Mouse (Mus musculus) neural tube, embryonic 14.5 days (tissue): ENCODE measurements around the gene Spsb3. TPM values are rescaled to one million over a fixed set of nuclear protein-coding genes. Genes with fewer than 3 reads are reported as not detected.

Experiments
- ATAC-seq: fragments of 200-750 bp; cut with Nextera tagmentation; 2 replicates; pipeline ENCODE4 v1.8.0; 2017; ENCODE audit warnings: low read depth, mild to moderate bottlenecking, moderate TSS enrichment, moderate library complexity
- H3K27ac ChIP-seq: fragments of 300-500 bp; sonication (generic); 2 replicates; pipeline ENCODE4 v1.5.1; 2014; ENCODE audit warnings: low read depth, mild to moderate bottlenecking, control low read depth, low read length, moderate library complexity, mixed read lengths
- H3K27me3 ChIP-seq: fragments of 300-500 bp; sonication (generic); 2 replicates; pipeline ENCODE4 v1.6.1; 2014; ENCODE audit warnings: low read length; ENCODE audit not compliant: control insufficient read depth, insufficient read depth
- H3K36me3 ChIP-seq: fragments of 300-500 bp; sonication (generic); 2 replicates; pipeline ENCODE4 v1.6.1; 2014; ENCODE audit warnings: low read length, mixed read lengths; ENCODE audit not compliant: control insufficient read depth, insufficient read depth
- H3K4me1 ChIP-seq: fragments of 300-500 bp; sonication (generic); 2 replicates; pipeline ENCODE4 v1.6.1; 2014; ENCODE audit warnings: low read length; ENCODE audit not compliant: control insufficient read depth, insufficient read depth
- H3K4me2 ChIP-seq: fragments of 300-500 bp; sonication (generic); 2 replicates; pipeline ENCODE4 v1.6.1; 2014; ENCODE audit warnings: mild to moderate bottlenecking, low read depth, low read length, control low read depth
- H3K4me3 ChIP-seq: fragments of 300-500 bp; sonication (generic); 2 replicates; pipeline ENCODE4 v1.5.1; 2014; ENCODE audit warnings: low read depth, low read length, control low read depth, mixed read lengths
- H3K9ac ChIP-seq: fragments of 300-500 bp; sonication (generic); replicated peaks from 2 replicates; pipeline ENCODE4 v1.6.1; 2014; ENCODE audit warnings: low read depth, mild to moderate bottlenecking, control low read depth, low read length, mixed read lengths
- H3K9me3 ChIP-seq: fragments of 300-500 bp; sonication (generic); 2 replicates; pipeline ENCODE4 v1.6.1; 2016; ENCODE audit warnings: low read length; ENCODE audit not compliant: control insufficient read depth
- WGBS: fragments of 180-500 bp; shearing (Covaris S2); extraction: QIAGEN DNeasy Blood & Tissue Kit; methylation state at CpG from one replicate; pipeline ENCODE4 v1.1.7; 2014; 5-methylcytosine and 5-hydroxymethylcytosine counted together
- polyA plus RNA-seq: library from polyadenylated mRNA; unstranded; fragments of >200 nt; fragmentation: Nextera tagmentation; extraction: Ambion mirVana; gene quantifications from 2 replicates; pipeline ENCODE4 v1.2.1, GENCODE M21; 2014

Gene Spsb3
- polyA plus RNA-seq, result 74.5 and 83.8 TPM in 2 replicates

DNA sequence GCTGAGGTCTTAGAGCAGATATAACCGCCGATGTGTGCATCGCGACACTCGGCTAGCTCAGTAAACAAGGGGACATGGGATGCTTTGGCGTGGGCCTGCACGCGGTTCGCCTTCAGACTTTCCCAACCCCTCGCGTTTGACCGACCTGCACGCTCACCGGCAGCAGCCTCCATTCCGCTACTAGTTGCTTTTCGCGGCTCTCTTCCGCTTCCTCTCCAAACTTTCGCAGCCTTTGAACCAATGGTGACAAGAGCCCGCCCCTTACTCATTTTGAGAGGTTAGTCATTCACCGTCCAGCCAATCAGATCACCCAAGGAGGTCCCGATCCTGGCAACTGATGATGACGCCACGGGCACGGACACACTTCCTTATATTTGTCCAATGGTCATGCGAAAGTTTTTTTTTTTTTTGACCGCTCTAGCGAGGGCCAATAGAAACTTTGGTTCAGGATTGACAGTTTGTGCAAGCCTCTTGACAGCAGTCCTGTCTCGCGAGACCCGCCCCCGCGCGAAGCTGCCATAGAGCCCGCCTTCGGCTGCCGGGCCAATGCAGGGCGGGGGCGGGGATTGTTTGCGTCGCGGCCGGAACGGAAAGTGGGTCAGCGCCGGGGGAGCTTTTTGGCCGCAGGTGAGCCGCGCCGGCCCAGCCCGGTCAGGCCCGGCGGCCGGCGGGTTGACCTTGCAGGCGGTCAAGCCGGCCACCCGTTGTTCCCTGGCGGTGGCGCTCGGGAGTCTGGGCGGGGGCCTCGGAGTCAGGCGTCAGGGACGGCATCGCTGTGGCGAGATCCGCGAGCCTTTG is at the start of gene Spsb3, which contains the start of gene Nubp2:
Gene Spsb3, plus strand, starts transcription at position 510 of the 798 bp plus-strand sequence.
Gene Nubp2, minus strand, starts transcription at position 216 of the 798 bp plus-strand sequence.
- H3K36me3 ChIP-seq, result peaks cover 26% of the 10 kb centered on the region

DNA sequence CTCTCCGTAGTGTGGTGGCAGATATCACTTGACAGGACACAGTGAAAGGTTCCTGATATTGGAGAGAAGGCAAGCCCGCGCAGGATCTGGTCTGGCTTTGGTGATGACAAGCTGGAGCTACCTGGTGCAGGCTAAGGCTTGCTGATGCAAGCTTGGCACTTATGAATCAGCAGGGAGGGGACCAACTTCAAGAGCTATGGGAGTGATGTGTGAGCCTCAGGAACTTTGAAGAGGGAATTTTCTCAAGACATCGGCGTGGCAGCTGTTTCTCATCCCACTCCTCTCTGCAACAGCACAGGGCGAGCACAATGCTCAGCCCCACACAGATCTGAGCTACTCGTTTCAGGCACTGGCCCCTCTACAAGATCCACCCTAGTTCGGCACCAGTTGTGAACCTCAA is 46.6 kb upstream of the Spsb3 start, which contains the start of gene Hagh:
Gene Hagh, plus strand, starts transcription at position 302 of the 400 bp plus-strand sequence.
- no peak for ATAC-seq
- WGBS, result 77% methylated on average over 8 of the region's 8 CpGs
- no peak within 1 kb of the TSS for H3K4me2 ChIP-seq
- H3K36me3 ChIP-seq, result no peaks in the 10 kb centered on the region
- H3K27me3 ChIP-seq, result no peaks in the 10 kb centered on the region
- no peaks in the 10 kb centered on the region for H3K4me1 ChIP-seq
- H3K9ac ChIP-seq, result no peak within 1 kb of the TSS
- no peaks in the 10 kb centered on the region for H3K9me3 ChIP-seq
- no peak within 1 kb of the TSS for H3K27ac ChIP-seq
- no peak within 1 kb of the TSS for H3K4me3 ChIP-seq

More for the DNA sequence above, at the start of gene Spsb3, which contains the start of gene Nubp2:
- H3K27me3 ChIP-seq, result no peaks in the 10 kb centered on the region
- peak within 1 kb of the TSS; percentile 94 for H3K4me2 ChIP-seq
- H3K4me3 ChIP-seq, result peak within 1 kb of the TSS; percentile 89
- ATAC-seq, result peak; percentile 97
- peak within 1 kb of the TSS; percentile 82 for H3K9ac ChIP-seq
- H3K4me1 ChIP-seq, result peaks cover 16% of the 10 kb centered on the region
- no peaks in the 10 kb centered on the region for H3K9me3 ChIP-seq
- peak within 1 kb of the TSS; percentile 62 for H3K27ac ChIP-seq
- WGBS, result under 1% methylated on average over 69 of the region's 69 CpGs

DNA sequence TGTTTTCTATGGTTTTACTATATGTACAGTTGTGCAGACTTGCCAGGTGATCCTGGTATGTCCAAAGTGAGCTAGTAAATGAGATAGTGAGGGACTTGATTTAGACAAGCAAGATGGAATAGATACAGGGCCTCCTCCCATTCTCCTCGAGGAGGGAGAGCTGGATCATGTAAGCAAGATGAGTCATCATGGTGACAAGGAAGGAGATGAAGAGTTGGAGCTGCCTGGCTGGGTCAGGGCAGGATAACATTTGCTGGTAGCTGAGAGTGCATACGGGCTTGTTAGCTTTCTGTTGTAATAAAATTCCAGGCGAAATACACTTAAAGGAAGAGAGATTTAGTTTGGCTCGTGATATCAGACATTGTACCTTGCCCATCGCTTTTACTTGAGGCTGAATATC is 46.1 kb upstream of the Spsb3 start:
- H3K9me3 ChIP-seq, result no peaks in the 10 kb centered on the region
- 66% methylated on average over 5 of the region's 5 CpGs for WGBS

DNA sequence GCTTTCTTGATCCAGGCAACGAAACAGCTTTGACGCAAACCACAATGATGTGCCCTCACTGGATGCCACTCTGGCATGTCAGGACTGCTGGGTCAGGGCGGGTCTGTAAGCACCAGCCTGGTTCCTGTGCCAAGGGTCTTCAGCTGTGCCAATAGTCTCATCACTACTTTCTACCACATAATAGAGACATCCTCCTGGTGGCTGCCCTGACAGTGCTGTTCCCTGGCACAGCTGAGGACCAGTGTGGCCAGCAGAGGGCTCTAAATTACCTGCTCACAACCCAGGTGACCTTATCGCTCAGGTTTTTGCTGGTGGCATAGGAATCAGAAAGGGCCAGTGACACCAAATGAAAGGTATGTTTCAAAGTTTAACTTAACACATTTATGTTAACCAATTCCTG is 45.3 kb upstream of the Spsb3 start:
- Histone ChIP-seq H3K4me3 (no peak overlapping the region), H3K36me3 (no peaks in the 10 kb centered on the region), H3K9ac (no peak overlapping the region), H3K27me3 (no peaks in the 10 kb centered on the region; the same call in 1 of the 2 replicates), H3K4me2 (no peak overlapping the region), H3K9me3 (no peaks in the 10 kb centered on the region), H3K27ac (no peak overlapping the region), H3K4me1 (no peaks in the 10 kb centered on the region)
- ATAC-seq, result no peak
- 49% methylated on average over 4 of the region's 4 CpGs for WGBS

More for the DNA sequence above, 46.1 kb upstream of the Spsb3 start:
- H3K27me3 ChIP-seq, result no peaks in the 10 kb centered on the region; the same call in 1 of the 2 replicates
- H3K36me3 ChIP-seq, result no peaks in the 10 kb centered on the region
- no peak overlapping the region for H3K9ac ChIP-seq
- H3K27ac ChIP-seq, result no peak overlapping the region
- no peak overlapping the region for H3K4me3 ChIP-seq
- H3K4me1 ChIP-seq, result no peaks in the 10 kb centered on the region
- ATAC-seq, result no peak
- no peak overlapping the region for H3K4me2 ChIP-seq

DNA sequence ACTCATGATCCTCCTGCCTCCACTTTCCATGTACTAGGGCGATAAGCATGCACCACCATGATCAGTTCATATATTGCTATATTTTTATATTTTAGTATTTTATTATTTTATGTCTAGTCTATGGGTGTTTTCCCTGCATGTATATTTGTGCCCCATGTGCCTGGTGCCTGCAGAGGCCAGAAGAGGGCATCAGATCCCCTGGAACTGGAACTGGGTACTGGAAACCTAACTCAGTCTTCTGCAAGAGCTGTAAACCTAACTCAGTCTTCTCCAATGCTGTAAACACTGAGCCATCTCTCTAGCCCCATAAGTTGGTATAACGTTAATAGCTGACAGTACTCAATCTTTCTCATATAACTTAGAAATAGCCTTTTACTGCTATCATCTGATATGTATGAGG is 43.8 kb upstream of the Spsb3 start:
- ATAC-seq, result no peak
- H3K4me3 ChIP-seq, result no peak overlapping the region
- H3K4me1 ChIP-seq, result no peaks in the 10 kb centered on the region
- WGBS, result 58% methylated on average over 2 of the region's 2 CpGs
- H3K27ac ChIP-seq, result no peak overlapping the region
- H3K4me2 ChIP-seq, result no peak overlapping the region
- no peaks in the 10 kb centered on the region for H3K36me3 ChIP-seq
- H3K9ac ChIP-seq, result no peak overlapping the region
- H3K9me3 ChIP-seq, result no peaks in the 10 kb centered on the region
- no peaks in the 10 kb centered on the region; the same call in 1 of the 2 replicates for H3K27me3 ChIP-seq

DNA sequence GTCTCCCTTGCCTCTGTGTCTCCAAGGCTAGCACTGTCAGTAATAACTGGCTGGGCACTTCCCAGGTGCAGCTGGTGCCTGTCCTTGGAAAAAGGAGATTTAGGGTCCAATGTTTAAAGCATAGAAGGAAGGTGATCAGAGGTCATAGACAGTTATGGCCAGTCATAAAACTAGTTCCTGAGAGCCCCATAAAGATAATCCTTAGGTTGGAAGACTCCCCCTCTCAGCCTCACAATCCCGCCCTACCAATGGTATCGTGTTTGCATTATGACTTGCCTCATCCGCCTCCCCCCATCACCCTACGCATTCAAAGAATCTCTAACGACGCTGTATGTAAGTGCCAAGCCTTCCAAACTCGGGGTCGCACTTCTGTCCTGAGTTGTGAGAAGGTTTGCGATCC is 41.9 kb upstream of the Spsb3 start:
- no peak overlapping the region for H3K9ac ChIP-seq
- H3K4me2 ChIP-seq, result no peak overlapping the region
- WGBS, result 32% methylated on average over 9 of the region's 9 CpGs
- peaks cover 12% of the 10 kb centered on the region; the same call in 1 of the 2 replicates for H3K4me1 ChIP-seq
- no peaks in the 10 kb centered on the region; the same call in 1 of the 2 replicates for H3K27me3 ChIP-seq
- no peak overlapping the region for H3K27ac ChIP-seq
- H3K9me3 ChIP-seq, result no peaks in the 10 kb centered on the region
- H3K36me3 ChIP-seq, result no peaks in the 10 kb centered on the region
- no peak overlapping the region for H3K4me3 ChIP-seq
- no peak for ATAC-seq

DNA sequence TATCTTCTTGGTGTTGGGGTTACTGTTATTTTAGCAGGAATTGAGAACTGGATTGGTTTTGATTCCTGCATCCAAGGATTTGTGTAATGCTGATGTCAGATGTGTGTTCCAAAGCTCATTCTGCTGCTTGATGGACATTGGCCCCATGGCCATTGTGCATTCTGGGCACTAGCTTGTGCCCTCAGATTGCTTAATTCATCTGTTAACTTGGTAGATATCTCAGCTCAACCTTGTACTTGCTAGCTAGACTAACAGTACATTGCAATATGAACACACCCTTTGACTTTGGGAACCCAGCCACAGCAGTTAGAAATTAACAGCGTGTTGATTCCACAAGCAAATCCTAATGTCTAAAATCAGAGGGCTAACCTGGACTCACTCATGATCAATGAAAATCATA is 39.1 kb upstream of the Spsb3 start:
- no peaks in the 10 kb centered on the region for H3K36me3 ChIP-seq
- H3K27me3 ChIP-seq, result no peaks in the 10 kb centered on the region; the same call in 1 of the 2 replicates
- H3K4me1 ChIP-seq, result peaks cover 19% of the 10 kb centered on the region
- no peak for ATAC-seq
- no peak overlapping the region for H3K9ac ChIP-seq
- no peaks in the 10 kb centered on the region for H3K9me3 ChIP-seq
- no peak overlapping the region for H3K27ac ChIP-seq
- no peak overlapping the region for H3K4me3 ChIP-seq
- 96% methylated on average over 1 of the region's 1 CpGs for WGBS
- no peak overlapping the region for H3K4me2 ChIP-seq

DNA sequence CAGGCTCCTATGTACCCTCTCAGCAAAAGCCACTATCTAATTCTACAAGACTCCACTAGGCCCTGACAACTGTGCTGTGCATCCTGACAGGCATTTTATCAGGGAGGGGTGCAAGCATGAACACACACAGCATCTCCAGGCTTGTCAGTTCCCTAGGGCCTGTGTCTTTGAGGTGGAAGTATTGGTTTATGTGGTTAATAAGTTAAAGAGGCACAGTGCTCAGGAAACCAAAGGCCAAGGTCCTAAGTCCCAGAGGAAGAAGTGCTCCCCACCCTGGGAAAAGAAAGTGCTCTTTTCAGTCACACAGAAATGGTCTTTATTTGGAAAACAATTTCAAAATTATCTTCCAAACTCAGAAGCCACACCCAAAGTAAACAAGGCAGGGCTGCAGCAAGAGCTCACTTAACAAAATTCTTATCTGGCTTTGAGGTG is 37.8 kb upstream of the Spsb3 start:
- Histone ChIP-seq H3K4me2 (peak overlapping the region; percentile 86), H3K4me3 (0 out of 2 replicates have a peak overlapping the region, but pooled peaks have one; percentile 82), H3K27ac (no peak overlapping the region), H3K4me1 (peaks cover 19% of the 10 kb centered on the region), H3K9me3 (no peaks in the 10 kb centered on the region), H3K36me3 (no peaks in the 10 kb centered on the region), H3K27me3 (no peaks in the 10 kb centered on the region; the same call in 1 of the 2 replicates), H3K9ac (no peak overlapping the region)
- ATAC-seq, result no peak

DNA sequence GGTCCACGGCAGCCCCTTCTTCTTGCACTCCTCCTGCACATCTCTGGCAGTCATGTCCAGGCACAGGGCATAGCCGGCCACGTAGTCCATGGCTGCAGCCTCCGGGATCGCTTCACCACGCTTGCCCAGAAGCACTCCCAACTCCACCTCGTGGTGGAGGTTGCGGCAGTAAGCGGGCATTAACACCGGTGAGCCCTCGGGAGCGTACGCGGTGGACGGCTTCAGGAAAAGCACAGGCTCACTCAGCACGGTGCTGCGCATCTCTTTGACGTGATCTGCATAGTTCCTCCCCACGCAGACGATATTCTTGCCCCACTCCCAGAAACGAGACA is 36.7 kb upstream of the Spsb3 start:
- H3K27ac ChIP-seq, result peak overlapping the region; percentile 91
- peak overlapping the region; percentile 82 for H3K4me3 ChIP-seq
- H3K27me3 ChIP-seq, result no peaks in the 10 kb centered on the region; the same call in 1 of the 2 replicates
- H3K4me2 ChIP-seq, result peak overlapping the region; percentile 86
- peak overlapping the region; percentile 72 for H3K9ac ChIP-seq
- H3K9me3 ChIP-seq, result no peaks in the 10 kb centered on the region
- ATAC-seq, result no peak; the same call in 1 of the 2 replicates
- no peaks in the 10 kb centered on the region for H3K36me3 ChIP-seq
- H3K4me1 ChIP-seq, result peaks cover 19% of the 10 kb centered on the region
- under 1% methylated on average over 21 of the region's 21 CpGs for WGBS
